ENCODE assay signal across 15 mouse cellular contexts in the genomic region with DNA sequence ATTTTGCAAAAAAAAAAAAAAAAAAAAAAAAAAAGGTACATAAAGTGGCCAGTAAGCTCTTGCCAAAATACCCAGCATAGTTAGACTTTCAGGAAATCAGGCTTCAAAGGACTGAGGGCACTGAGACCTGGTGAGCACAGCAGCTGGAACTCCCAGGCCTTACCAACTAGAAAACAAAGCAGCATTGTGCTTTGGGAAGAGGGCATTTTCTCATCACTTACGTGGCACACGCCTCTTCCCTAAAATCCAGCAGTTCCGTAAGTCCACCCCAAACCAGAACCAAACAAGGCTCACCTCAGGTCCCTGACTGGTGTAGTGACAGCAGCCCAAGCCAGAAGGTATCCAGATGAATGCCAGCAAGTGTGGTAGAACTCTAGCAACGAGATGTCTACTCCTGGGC.
"Had no signal": no experiment of that assay in that cellular context is flagged by ENCODE, and none has a peak within 500 bp of the region (broad histone marks: within the 10 kb centered on the region; RNA-seq: fewer than 3 reads in every experiment).

No protein-coding gene starts in this region.

- H3K4me3 ChIP-seq: neural tube, embryonic 15.5 days; stomach, embryonic 15.5 days had no signal

- H3K27me3 ChIP-seq: neural tube, embryonic 15.5 days; stomach, embryonic 15.5 days had no signal

- DNase-seq: retina, postnatal 1 day; right cerebral cortex, adult 18-20 months; right cerebral cortex, postnatal 14 days; right cerebral cortex, postnatal 25 days; right cerebral cortex, postnatal 4 days; spleen, adult 18-20 months; thymus, adult 18-20 months; thymus, adult 2 months; thymus, postnatal 14 days; thymus, postnatal 25 days; thymus, postnatal 36 days; thymus, postnatal 4 days had no signal

- H3K27ac ChIP-seq: neural tube, embryonic 15.5 days; stomach, embryonic 15.5 days; stomach, postnatal 0 days had no signal

- H3K9ac ChIP-seq: neural tube, embryonic 15.5 days; stomach, embryonic 15.5 days had no signal

- H3K9me3 ChIP-seq: neural tube, embryonic 15.5 days; stomach, embryonic 15.5 days had no signal

- H3K4me2 ChIP-seq: neural tube, embryonic 15.5 days; stomach, embryonic 15.5 days had no signal
